Mouse (Mus musculus) heart, adult 9 months (tissue): Measurements from ENCODE around the gene Rbfox1.

Experiments
- DNase-seq, 2 experiments: peaks; one replicate each; pipeline ENCODE4 v3.0.0; 2022; ENCODE audit warnings: low spot score in 2 of 2

Gene Rbfox1

GRCm38 (mm10) chr16:7034231-7034630, 1149.1 kb downstream of the Rbfox1 start:
- no peak for DNase-seq

- DNase-seq, result no peak
These were observed 1151.4 kb downstream of the Rbfox1 start for GRCm38 (mm10) chr16:7036566-7036965.

- DNase-seq, result no peak
These were observed 1151.8 kb downstream of the Rbfox1 start for GRCm38 (mm10) chr16:7036988-7037387.

GRCm38 (mm10) chr16:7038639-7039260, 1153.6 kb downstream of the Rbfox1 start:
- no peak for DNase-seq

- no peak for DNase-seq
These were observed 1154.5 kb downstream of the Rbfox1 start for GRCm38 (mm10) chr16:7039404-7040367.

- no peak for DNase-seq
These were observed 1155.5 kb downstream of the Rbfox1 start for GRCm38 (mm10) chr16:7040691-7041090.

GRCm38 (mm10) chr16:7047421-7047820, 1162.3 kb downstream of the Rbfox1 start:
- DNase-seq, result no peak

- peak; percentile 35 to 47 for DNase-seq
These were observed 1164.2 kb downstream of the Rbfox1 start for GRCm38 (mm10) chr16:7049162-7049971.

- no peak for DNase-seq
These were observed 1165.8 kb downstream of the Rbfox1 start for GRCm38 (mm10) chr16:7050945-7051344.

- DNase-seq, result no peak
These were observed 1166.8 kb downstream of the Rbfox1 start for GRCm38 (mm10) chr16:7051991-7052390.

GRCm38 (mm10) chr16:7052408-7052807, 1167.3 kb downstream of the Rbfox1 start:
- DNase-seq, result no peak

GRCm38 (mm10) chr16:7057789-7058188, 1172.6 kb downstream of the Rbfox1 start:
- peak; percentile 50 to 51 for DNase-seq

- DNase-seq, result no peak
These were observed 1173.4 kb downstream of the Rbfox1 start for GRCm38 (mm10) chr16:7058556-7058955.

- no peak for DNase-seq
These were observed 1174.4 kb downstream of the Rbfox1 start for GRCm38 (mm10) chr16:7059596-7059995.

- DNase-seq, result no peak
These were observed 1175.7 kb downstream of the Rbfox1 start for GRCm38 (mm10) chr16:7060864-7061263.

- DNase-seq, result no peak
These were observed 1177.4 kb downstream of the Rbfox1 start for GRCm38 (mm10) chr16:7062512-7062911.

GRCm38 (mm10) chr16:7067109-7067508, 1182.0 kb downstream of the Rbfox1 start:
- no peak for DNase-seq

GRCm38 (mm10) chr16:7069599-7069998, 1184.4 kb downstream of the Rbfox1 start:
- peak; percentile 35 to 38 for DNase-seq

GRCm38 (mm10) chr16:7074786-7075185, 1189.6 kb downstream of the Rbfox1 start:
- DNase-seq, result no peak

GRCm38 (mm10) chr16:7075749-7076148, 1190.6 kb downstream of the Rbfox1 start:
- DNase-seq, result peak in 1 of 2 experiments; percentile 22

GRCm38 (mm10) chr16:7076305-7076704, 1191.2 kb downstream of the Rbfox1 start:
- no peak for DNase-seq

- DNase-seq, result no peak
These were observed 1191.6 kb downstream of the Rbfox1 start for GRCm38 (mm10) chr16:7076707-7077106.
